Mouse (Mus musculus) T-helper 1 cell (primary cell): ENCODE results near the gene Nme6.
"Not testable (repeated sequence)": the region's sequence is repeated elsewhere in the genome, so short reads cannot be mapped to it uniquely, and the experiment has no call there.

ENCODE experiments used
- in situ Hi-C: fragments of 300-600 bp; cut with MboI, MseI; formaldehyde crosslinking; loops from one replicate; pipeline ENCODE4 v1.15.1; 2025; ENCODE audit warnings: high pct_unique_total_duplicates

Nme6 gene

GRCm38 (mm10) chr9:109832391-109833087, at the start of gene Nme6:
Gene Nme6 (plus strand): TSS chr9:109832749.
- in situ Hi-C loops = loop anchor here (25.0 kb wide), 1 partner anchor 995 kb away; the partner anchor contains the start of gene Celsr3

DNA sequence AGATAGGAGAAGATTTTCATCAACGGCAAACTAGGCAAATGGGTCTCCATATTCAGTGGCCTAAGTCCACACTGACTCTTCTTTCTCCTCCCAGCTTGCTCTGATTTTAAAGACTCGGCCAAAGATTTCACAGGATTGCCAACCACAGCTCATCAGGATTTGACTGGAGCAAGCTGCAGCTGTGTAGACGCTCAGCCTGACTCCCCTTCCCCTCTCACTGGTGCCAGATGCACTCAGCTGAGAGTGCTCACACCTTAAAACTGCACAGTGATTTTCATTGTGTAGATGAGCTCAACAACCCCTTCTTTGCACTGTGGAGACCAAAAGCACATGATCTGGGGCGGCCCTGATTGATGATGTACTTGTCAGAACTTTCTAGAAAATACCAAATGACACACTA, 42.0 kb upstream of the Nme6 start, which contains the start of gene Fbxw27:
Gene Fbxw27 (minus strand): TSS at position 101 of the 400 bp plus-strand sequence.
- in situ Hi-C loops = loop anchor here (10.0 kb wide), 1 partner anchor 786 kb away; no protein-coding TSS in a partner anchor

DNA sequence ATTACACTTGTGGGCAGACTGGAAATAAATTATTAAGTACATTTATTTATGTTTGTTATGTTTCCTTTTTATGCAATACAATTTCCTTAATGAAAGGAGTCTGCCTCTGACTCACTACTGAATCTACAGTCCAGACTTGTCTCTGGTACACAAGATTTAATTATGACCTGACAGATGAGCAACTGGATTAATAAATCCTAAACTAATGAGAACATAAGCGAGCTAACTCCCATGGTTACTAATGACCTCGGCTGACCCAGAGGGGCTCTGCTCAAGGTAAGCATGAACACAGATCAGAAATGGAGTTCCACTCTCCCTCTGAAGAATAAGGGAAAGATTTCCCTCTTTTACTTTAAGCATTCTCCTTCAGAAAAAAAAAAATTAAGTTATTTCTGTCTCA, 37.3 kb upstream of the Nme6 start:
- in situ Hi-C loops = loop anchor here (10.0 kb wide), 1 partner anchor 790 kb away; no protein-coding TSS in a partner anchor

GRCm38 (mm10) chr9:109795811-109796210, 36.7 kb upstream of the Nme6 start:
- in situ Hi-C loops = loop anchor here (10.0 kb wide), 1 partner anchor 791 kb away; no protein-coding TSS in a partner anchor

GRCm38 (mm10) chr9:109798051-109798450, 34.5 kb upstream of the Nme6 start:
- in situ Hi-C loops = loop anchor here (10.0 kb wide), 1 partner anchor 793 kb away; no protein-coding TSS in a partner anchor

DNA sequence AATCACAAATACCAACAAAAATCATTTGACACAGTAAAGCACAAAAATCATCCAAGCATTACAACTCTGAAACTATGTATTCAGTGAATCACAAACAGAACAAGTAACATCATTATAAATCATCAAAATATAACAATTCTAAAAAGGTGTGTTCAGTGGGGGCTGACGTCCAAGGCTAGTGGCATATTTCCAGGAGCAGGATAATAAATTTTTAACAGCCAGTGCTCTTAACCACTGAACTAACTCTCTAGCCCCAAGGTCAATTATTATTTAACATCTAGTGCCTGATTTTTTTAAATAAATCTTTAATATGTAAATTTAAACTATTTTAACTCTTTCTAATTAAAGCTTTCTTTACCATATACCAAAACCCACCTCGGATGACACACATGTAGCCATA, 27.0 kb upstream of the Nme6 start:
- in situ Hi-C loops = not testable (repeated sequence)

DNA sequence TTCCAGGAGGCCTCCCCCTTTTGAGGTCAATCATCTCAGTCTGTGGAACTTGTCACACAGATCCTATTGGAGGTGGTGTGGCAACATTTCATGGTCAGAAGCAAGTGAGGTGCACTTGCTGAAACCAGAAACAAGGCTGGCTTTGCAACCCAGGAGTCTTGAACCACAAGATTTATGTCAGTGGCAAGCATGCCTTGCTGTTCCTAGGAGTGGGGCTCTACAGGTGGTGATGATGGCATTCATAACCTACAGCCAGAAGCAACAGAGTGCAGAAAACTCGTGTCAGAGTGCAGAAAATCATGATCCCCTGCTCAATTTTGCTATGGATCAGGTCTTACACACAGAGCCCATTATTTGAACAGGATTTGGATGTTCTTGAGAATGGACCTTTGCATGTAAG, 26.3 kb upstream of the Nme6 start:
- in situ Hi-C loops = no loop called here

DNA sequence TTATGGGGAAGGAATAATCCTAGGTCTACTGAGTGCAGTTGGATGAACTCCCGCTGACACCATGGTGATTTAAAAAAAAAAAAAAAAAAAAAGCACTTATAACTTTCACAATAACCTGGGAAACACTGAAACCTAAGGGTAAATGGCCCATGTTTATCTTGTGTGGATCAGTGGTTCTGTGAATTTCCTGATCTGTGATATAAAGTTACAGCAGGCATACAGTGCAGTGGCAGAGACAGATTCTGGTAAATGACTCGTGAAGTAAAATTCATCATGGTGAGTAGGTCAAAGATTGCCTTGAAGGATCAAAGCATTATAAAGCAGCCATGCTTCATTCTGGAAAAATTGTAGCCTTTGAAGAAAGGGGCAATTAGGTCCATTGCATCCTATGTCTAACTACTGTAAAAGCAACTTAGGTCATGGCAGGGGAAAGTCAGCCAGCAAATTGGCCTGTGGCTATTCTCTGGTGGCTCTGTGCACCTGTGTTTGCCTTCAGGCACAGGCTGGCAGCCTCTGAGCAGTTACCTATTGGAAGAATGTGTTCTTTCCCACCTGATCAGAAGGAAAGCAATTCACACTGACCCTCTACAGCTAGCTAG, 25.8 kb upstream of the Nme6 start:
- in situ Hi-C loops = no loop called here

DNA sequence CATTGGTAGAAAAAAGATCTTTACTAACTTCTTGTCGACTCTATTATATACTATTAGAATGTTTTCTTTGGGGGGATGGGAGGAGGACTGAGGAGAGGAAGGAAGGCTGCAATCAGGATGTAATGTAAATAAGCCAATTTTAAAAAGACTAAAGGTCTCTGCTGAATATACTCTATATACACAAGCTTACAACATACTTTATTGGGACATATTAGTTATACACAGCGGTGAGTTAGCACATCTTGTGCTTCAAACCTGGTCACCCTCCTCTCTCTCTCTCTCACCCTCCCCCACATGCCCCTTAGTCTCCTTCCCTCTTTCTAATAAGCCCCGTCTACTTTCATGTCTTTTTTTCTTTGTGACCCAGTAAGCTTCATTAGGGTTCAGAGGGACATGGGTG, 24.7 kb upstream of the Nme6 start:
- in situ Hi-C loops = no loop called here

- in situ Hi-C loops = no loop called here
These were observed 20.6 kb upstream of the Nme6 start, which contains the start of gene Spink8 for GRCm38 (mm10) chr9:109811980-109812379. Gene Spink8 (plus strand): TSS chr9:109812280.

GRCm38 (mm10) chr9:109813424-109813823, 19.1 kb upstream of the Nme6 start:
- in situ Hi-C loops = no loop called here

GRCm38 (mm10) chr9:109816341-109816740, 16.2 kb upstream of the Nme6 start:
- in situ Hi-C loops = no loop called here

- in situ Hi-C loops = loop anchor here (25.0 kb wide), 1 partner anchor 988 kb away; the partner anchor contains the start of gene Celsr3
These were observed 6.8 kb upstream of the Nme6 start for GRCm38 (mm10) chr9:109825739-109826138.

GRCm38 (mm10) chr9:109826181-109826580, 6.4 kb upstream of the Nme6 start:
- in situ Hi-C loops = loop anchor here (25.0 kb wide), 1 partner anchor 989 kb away; the partner anchor contains the start of gene Celsr3

GRCm38 (mm10) chr9:109833088-109833412, 501 bp downstream of the Nme6 start:
- in situ Hi-C loops = loop anchor here (25.0 kb wide), 1 partner anchor 996 kb away; the partner anchor contains the start of gene Celsr3

- in situ Hi-C loops = loop anchor here (25.0 kb wide), 1 partner anchor 1012 kb away; the partner anchor contains the start of gene Celsr3
These were observed 16.8 kb downstream of the Nme6 start, which contains the start of gene Camp for GRCm38 (mm10) chr9:109849312-109849758. Gene Camp (minus strand): TSS chr9:109849617.

DNA sequence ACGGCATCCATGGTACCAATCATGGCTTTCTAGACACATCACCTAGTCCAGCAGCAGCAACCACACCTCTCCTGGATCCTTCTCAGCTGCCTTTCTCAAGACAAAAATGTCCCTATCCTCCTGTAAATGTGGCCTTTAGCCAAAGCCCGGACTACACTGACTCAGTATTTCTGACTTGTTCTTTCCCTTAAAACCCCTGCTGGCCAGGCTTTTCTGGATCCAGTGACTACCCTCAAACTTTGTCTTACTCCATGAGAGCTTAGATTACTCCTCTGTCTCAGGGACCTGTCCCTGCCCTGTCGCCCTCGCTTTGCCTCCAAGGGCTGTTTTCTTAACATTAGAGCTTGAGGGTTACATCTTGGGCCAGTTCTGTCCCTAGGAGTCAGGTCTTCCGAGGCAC, 17.6 kb downstream of the Nme6 start:
- in situ Hi-C loops = loop anchor here (10.0 kb wide), 1 partner anchor 165 kb away; no protein-coding TSS in a partner anchor

DNA sequence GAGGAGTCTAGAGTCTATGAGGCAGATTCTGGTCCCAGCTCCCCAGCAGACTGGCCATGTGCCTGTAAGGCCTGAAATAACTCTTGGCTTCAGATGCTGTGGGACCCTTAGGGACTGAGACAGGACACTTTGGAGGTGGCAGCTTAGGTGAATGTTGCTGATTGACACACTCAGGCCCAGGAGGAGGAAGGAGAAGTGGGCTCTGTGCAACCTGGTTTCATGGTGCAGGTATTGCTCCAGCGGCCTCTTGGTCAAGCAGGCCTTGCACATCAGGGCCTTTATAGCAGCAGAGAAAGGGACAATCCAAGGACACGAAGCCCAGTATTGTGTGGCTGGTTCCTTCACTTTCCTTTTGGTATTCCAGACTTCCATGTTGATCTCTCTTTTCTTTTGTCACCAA, 21.8 kb downstream of the Nme6 start:
- in situ Hi-C loops = loop anchor here (10.0 kb wide), 1 partner anchor 170 kb away; no protein-coding TSS in a partner anchor

DNA sequence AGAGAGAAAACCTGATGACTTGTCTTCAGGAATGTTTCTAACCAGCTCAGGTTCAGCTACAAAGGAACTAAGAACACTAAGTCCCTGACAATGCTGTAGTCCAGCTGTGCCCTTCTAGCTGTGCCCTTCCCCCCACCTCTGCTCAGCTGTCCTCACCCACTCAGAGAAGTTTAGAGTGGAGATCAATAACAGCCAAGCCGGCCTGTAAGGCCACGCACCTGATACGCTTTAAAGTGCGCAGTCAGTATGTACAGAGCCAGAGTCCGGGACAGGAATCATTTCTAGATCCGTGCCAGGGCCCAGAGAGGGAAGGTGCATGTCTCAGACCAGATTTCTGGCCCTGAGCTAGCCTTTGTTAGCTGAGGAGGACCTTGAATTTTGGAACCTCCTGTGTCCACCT, 23.4 kb downstream of the Nme6 start:
- in situ Hi-C loops = loop anchor here (10.0 kb wide), 1 partner anchor 171 kb away; no protein-coding TSS in a partner anchor

DNA sequence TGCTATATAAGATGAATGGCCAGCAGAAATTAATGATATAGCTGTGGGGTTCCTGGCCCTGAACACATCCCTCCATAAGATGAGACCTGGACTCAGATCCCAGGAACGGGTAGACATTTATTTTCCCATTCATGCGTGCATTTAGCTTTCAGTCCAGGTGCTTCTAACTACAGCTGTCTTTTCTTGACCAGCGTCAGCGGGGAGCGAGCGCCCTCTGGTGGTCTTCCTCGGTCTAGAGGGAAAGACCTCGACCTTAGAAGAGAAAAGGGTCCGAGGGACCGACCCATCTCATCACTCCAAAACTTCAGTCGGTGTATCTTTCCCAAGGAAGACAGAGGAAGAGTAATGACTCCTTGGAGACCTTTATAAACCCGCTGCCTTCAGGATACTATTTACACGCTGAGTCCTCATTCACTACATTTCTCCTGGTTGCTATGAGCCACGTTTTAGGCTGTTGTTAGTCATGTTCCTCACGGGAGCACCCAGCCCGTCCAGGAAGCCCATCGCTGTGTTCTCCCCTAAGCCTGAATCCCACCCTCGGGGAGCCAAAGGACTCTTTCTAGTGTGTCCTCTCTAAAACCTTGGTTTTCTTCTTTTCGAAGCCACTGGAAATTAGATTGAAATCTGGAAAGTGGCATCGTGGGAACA, 30.0 kb downstream of the Nme6 start:
- in situ Hi-C loops = no loop called here

DNA sequence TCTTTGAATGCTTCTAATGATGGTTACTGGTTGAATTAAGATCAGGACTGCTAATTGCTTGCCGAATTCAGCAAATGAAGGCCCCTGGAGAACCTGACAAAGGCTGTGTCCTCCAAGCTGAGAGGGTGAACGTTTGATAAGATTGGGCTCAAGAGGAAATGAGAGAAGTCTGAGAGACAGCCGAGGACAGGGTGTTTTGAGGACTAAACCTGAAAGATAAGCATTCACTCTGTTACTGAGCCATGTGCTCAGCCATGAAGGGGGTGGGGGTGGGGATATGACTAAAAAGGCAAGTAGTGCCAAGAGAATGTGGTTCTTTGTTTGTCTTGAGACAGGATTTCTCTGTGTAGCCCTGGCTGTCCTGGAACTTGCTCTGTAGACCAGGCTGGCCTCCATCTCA, 30.5 kb downstream of the Nme6 start:
- in situ Hi-C loops = no loop called here

- in situ Hi-C loops = no loop called here
These were observed 33.7 kb downstream of the Nme6 start for GRCm38 (mm10) chr9:109866218-109866617.
